Mouse (Mus musculus): Measurements from ENCODE around the gene Dusp16.

- TF ChIP-seq CTCF (IDR thresholded peaks at IDR 0.05; ENCODE audit: low read depth) (no peak), EP300 (optimal IDR thresholded peaks at IDR 0.05) (no peak)
Measured at GRCm38 (mm10) chr6:134710020-134710419, 82.4 kb downstream of the Dusp16 start.

All from stomach, postnatal 0 days (tissue).